Mouse (Mus musculus) liver, embryonic 15.5 days (tissue): ENCODE data around the gene Samd4b. TPM values are rescaled to one million over a fixed set of nuclear protein-coding genes. Genes with fewer than 3 reads are reported as not detected.
A peak's percentile ranks its signal among the peaks of the same experiment; 100 is the strongest.
"Not testable (repeated sequence)": the region's sequence is repeated elsewhere in the genome, so short reads cannot be mapped to it uniquely, and the experiment has no call there.

Experiments used
- ATAC-seq: fragments of 200-750 bp; cut with Nextera tagmentation; 2 replicates; pipeline ENCODE4 v1.8.0; 2017; ENCODE audit warnings: moderate number of reproducible peaks, mild to moderate bottlenecking, moderate library complexity; ENCODE audit not compliant: insufficient read depth
- H3K27ac ChIP-seq: fragments of 300-500 bp; sonication (generic); replicated peaks from 2 replicates; pipeline ENCODE4 v1.5.1; 2015; ENCODE audit warnings: mild to moderate bottlenecking, inconsistent platforms
- H3K27me3 ChIP-seq: fragments of 300-500 bp; sonication (generic); 2 replicates; pipeline ENCODE4 v1.6.1; 2015; ENCODE audit warnings: mild to moderate bottlenecking, inconsistent platforms
- H3K36me3 ChIP-seq: fragments of 300-500 bp; sonication (generic); replicated peaks from 2 replicates; pipeline ENCODE4 v1.6.1; 2015; ENCODE audit warnings: moderate library complexity, mild to moderate bottlenecking, inconsistent platforms
- H3K4me1 ChIP-seq: fragments of 300-500 bp; sonication (generic); replicated peaks from 2 replicates; pipeline ENCODE4 v1.6.1; 2015; ENCODE audit warnings: inconsistent platforms
- H3K4me2 ChIP-seq: fragments of 300-500 bp; sonication (generic); 2 replicates; pipeline ENCODE4 v1.6.1; 2015; ENCODE audit warnings: moderate library complexity, mild to moderate bottlenecking, inconsistent platforms
- H3K4me3 ChIP-seq: fragments of 300-500 bp; sonication (generic); replicated peaks from 2 replicates; pipeline ENCODE4 v1.5.1; 2015; ENCODE audit warnings: mild to moderate bottlenecking, inconsistent platforms
- H3K9ac ChIP-seq: fragments of 300-500 bp; sonication (generic); 2 replicates; pipeline ENCODE4 v1.6.1; 2015; ENCODE audit warnings: moderate library complexity, mild to moderate bottlenecking, inconsistent platforms
- H3K9me3 ChIP-seq: fragments of 300-500 bp; sonication (generic); replicated peaks from 2 replicates; pipeline ENCODE4 v1.6.1; 2016; ENCODE audit warnings: inconsistent platforms
- WGBS: fragments of 180-500 bp; shearing (Covaris S2); methylation state at CpG from one replicate; pipeline ENCODE4 v1.1.7; 2015; ENCODE audit warnings: mixed read lengths; ENCODE audit not compliant: insufficient replicate concordance; 5-methylcytosine and 5-hydroxymethylcytosine counted together
- polyA plus RNA-seq: library from polyadenylated mRNA; unstranded; fragments of >200 nt; fragmentation: Nextera tagmentation; extraction: Ambion mirVana; gene quantifications from 2 replicates; pipeline ENCODE4 v1.2.1, GENCODE M21; 2015

The Samd4b gene
- polyA plus RNA-seq, 1 experiment from 2014 or later: 5.6 TPM

DNA sequence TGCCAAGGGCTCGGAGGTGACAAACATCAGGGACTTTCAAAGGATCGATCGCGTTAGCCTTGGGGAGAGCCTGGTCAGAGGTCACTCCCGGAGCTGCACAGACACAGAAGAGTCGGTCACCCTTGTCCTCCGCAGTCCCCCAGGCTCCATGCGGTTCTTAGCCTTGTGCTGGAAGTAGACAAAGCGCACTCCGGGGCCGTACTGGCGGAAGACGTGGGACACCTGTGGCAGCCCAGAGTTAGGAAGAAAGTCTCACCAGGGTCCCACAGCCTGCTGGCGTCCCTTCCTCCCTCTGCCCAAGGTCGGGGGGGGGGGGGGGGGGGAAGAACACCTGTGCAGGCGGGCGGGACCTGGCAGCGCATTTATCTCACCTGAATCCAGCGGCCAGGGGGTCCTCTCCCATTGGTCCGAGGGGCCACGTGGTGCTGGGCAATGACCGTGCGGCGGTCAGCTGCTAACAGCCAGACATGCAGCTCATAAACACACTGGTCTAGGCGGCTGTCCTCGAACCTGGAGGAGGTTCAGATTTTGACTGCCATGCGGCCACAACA is 53.8 kb downstream of the Samd4b start:
- Histone ChIP-seq H3K9ac (no peak overlapping the region), H3K4me3 (no peak overlapping the region), H3K27me3 (peaks cover 61% of the 10 kb centered on the region)

DNA sequence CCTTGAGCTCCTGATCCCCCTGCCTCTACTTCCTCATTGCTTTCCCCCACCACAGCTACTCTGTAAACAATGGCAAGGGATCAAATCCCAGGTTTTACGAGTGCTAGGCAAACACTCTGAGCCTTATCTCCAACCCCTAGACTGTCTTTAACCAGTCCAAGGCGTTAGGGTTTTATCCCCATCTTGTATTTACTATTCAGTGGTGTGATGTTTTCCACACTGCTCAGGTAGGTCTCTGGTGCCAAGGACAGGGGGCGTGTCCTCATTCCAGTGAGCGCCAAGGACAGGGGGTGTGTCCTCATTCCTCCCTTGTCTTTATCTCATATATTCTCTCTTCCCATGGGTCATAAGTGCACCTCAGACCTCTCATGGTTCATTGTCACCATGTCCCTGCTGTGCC is 57.4 kb downstream of the Samd4b start, which contains the start of gene Sycn:
TSS of gene Sycn (plus strand) at position 360 of the 400 bp plus-strand sequence.
- Histone ChIP-seq H3K27me3 (peaks cover 29% of the 10 kb centered on the region), H3K4me1 (0 out of 2 replicates have a peak, but pooled peaks cover 6% of the 10 kb centered on the region), H3K4me3 (no peak within 1 kb of the TSS), H3K27ac (no peak within 1 kb of the TSS), H3K9me3 (no peaks in the 10 kb centered on the region), H3K4me2 (no peak within 1 kb of the TSS), H3K9ac (no peak within 1 kb of the TSS), H3K36me3 (no peaks in the 10 kb centered on the region)
- WGBS: 51% methylated on average over 4 of the region's 4 CpGs
- no peak for ATAC-seq

More for the DNA sequence above, 53.8 kb downstream of the Samd4b start:
- no peak overlapping the region for H3K27ac ChIP-seq
- peak overlapping the region; percentile 45 for H3K4me2 ChIP-seq
- H3K9me3 ChIP-seq: no peaks in the 10 kb centered on the region
- WGBS: 12% methylated on average over 26 of the region's 27 CpGs
- peaks cover 17% of the 10 kb centered on the region; the same call in 1 of the 2 replicates for H3K4me1 ChIP-seq
- ATAC-seq: no peak; the same call in 1 of the 2 replicates
- H3K36me3 ChIP-seq: no peaks in the 10 kb centered on the region

DNA sequence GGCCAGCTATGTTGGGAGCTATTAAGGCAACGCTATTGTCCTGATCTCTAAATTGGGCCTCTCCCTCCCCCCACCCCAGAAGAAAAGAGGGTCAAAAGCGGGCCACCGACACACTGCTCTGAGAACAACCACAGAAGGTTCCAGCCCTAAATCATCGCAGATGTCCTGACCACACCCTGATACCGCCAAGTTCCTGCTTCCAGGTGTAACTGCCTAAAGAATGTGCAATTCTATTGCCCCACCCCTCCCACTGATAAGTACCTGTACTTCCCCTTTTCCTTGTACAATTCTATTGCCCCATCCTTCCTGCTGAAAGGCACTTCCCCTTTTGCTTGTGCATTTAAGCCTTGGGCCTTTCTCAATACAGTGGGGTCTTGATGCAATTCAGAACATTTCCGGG is 59.1 kb downstream of the Samd4b start:
- H3K27ac ChIP-seq, H3K36me3 ChIP-seq, H3K4me1 ChIP-seq, H3K9me3 ChIP-seq, ATAC-seq, H3K4me2 ChIP-seq, H3K4me3 ChIP-seq, H3K9ac ChIP-seq: not testable (repeated sequence)
- 68% methylated on average over 6 of the region's 6 CpGs for WGBS
- H3K27me3 ChIP-seq: peaks cover 12% of the 10 kb centered on the region

DNA sequence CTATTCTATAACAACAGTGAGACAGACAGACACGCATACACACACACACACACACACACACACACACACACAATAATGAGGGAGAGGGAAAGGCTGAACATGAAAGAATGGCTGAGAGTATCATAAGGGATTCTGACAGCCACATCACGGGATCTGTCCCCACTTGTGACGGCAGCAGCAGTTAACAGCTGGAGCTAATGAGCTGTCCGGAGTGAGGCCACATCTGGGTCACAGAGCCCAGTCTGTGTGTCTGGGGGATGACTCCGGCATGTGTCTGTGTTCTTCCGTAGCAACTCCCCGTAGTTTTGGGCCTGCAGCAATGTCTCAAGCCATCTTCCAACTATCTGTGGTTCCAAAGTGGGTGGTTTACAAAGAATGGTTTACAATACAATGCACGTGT is 65.9 kb downstream of the Samd4b start:
- Histone ChIP-seq H3K4me2 (no peak overlapping the region), H3K9ac (no peak overlapping the region), H3K27ac (no peak overlapping the region), H3K36me3 (no peaks in the 10 kb centered on the region), H3K4me3 (no peak overlapping the region), H3K9me3 (no peaks in the 10 kb centered on the region), H3K4me1 (peaks cover 9% of the 10 kb centered on the region), H3K27me3 (no peaks in the 10 kb centered on the region)
- no peak for ATAC-seq
- WGBS: 70% methylated on average over 8 of the region's 8 CpGs

DNA sequence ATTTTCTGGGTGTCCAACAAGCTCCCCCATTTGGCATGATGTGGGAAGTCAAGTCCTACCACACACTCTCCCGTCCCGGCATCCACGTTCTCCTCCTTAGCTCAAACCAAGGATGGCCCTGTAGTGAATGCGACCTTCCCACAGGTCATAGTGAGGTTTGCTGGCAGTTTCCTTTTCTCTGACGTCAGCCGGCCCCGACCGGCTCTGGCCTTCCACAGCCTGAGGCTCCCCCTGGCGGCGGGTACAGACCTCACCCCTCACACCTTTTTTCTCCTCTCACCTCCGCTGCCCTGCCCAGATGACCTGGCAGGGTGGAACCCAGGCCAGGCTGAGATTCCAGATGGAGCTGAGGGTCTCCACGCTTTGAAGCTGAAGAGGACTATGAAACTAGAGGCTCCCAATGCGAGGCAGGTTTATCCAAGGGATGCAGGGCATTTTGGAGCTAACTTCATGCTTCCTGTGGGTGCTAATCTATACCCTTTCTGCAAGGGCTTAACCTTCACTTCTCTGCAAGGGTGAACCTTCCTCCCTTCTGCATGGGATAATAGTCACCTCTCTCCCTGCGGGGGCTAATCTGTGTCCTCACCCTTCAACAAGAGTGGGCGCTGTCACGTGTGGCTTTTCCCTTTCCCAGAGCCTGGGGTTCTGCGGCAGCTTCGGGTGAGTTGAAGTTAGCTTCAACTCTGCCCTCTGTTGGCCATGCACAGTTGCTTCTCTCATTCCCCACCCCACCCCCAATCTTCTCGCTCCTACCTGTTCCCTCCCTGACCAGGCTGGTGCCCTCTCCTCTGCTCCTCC is 69.8 kb downstream of the Samd4b start:
- Histone ChIP-seq H3K4me3 (no peak overlapping the region), H3K9ac (no peak overlapping the region), H3K4me2 (peak overlapping the region; percentile 34), H3K27ac (no peak overlapping the region), H3K9me3 (no peaks in the 10 kb centered on the region), H3K27me3 (no peaks in the 10 kb centered on the region), H3K36me3 (no peaks in the 10 kb centered on the region), H3K4me1 (peaks cover 9% of the 10 kb centered on the region)
- ATAC-seq: peak; percentile 54; the same call in 1 of the 2 replicates
- WGBS: 4% methylated on average over 19 of the region's 19 CpGs

DNA sequence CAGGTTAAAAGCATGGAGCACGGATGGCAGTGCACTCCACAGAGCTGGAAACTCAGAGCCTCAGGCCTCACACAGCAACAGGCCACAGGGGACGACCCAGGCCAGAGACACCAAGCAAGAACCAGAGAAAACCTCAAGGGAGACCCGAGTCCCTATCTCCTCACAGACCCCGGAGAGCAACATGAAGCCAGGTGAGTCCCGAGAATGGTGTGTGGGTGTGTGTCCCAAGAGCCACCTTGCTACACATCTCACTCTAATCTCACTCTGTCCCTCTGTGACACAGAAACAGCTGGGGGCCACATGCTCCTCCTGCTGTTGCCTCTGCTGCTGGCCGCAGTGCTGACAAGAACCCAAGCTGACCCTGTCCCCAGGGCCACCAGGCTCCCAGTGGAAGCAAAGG is 75.4 kb downstream of the Samd4b start, which contains the start of gene Ifnl3:
TSS of gene Ifnl3 (plus strand) at position 301 of the 400 bp plus-strand sequence.
- not testable (repeated sequence) for H3K4me1 ChIP-seq, H3K27ac ChIP-seq, H3K36me3 ChIP-seq, H3K27me3 ChIP-seq, H3K9me3 ChIP-seq, ATAC-seq, H3K4me3 ChIP-seq, H3K4me2 ChIP-seq, H3K9ac ChIP-seq
- 59% methylated on average over 5 of the region's 6 CpGs for WGBS

DNA sequence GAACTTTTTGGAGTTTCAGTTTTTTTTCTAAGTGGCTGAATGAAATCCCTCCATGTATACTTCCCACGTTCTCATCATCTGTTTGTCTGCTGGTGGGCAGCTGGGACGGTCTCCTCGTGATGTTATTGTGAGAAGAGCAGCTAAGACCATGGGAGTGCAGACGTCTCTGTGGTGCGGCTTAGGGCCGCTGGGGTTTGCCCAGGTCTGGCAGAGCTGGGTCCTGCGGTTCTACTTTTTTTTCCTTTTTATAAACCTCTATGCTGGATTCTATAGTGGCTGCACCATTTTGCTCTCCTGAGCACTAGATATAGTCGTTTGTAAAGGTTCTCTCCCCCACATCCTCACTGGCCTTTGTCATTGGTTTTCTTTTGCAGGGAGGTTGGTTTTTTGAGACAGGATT is 86.5 kb downstream of the Samd4b start:
- Histone ChIP-seq H3K9me3 (no peaks in the 10 kb centered on the region), H3K4me1 (no peaks in the 10 kb centered on the region), H3K27ac (no peak overlapping the region), H3K4me3 (no peak overlapping the region), H3K4me2 (no peak overlapping the region), H3K27me3 (no peaks in the 10 kb centered on the region), H3K9ac (no peak overlapping the region), H3K36me3 (no peaks in the 10 kb centered on the region)
- ATAC-seq: no peak
- WGBS: 60% methylated on average over 8 of the region's 8 CpGs

DNA sequence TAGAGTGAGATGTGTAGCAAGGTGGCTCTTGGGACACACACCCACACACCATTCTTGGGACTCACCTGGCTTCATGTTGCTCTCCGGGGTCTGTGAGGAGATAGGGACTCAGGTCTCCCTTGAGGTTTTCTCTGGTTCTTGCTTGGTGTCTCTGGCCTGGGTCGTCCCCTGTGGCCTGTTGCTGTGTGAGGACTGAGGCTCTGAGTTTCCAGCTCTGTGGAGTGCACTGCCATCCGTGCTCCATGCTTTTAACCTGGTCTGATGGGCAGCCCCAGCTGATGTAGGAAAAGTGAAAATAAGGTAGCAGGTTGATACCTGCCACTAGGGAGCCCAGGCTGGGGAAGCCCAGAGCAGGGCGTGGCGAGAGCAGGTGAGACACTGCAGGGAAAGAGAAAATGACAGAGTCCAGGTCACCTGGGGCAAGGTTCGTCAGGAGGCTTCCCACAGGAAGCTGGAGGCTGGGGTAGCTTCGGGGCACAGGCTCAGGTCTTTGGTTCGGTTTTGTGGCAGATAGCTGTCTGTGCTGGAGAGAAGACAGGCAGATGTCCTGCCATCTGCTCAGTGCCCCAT is 87.5 kb downstream of the Samd4b start, which contains the start of gene Ifnl2:
TSS of gene Ifnl2 (minus strand) at position 51 of the 570 bp plus-strand sequence.
- not testable (repeated sequence) for ATAC-seq, H3K9me3 ChIP-seq, H3K4me3 ChIP-seq, H3K27ac ChIP-seq, H3K9ac ChIP-seq, H3K4me2 ChIP-seq, H3K36me3 ChIP-seq, H3K27me3 ChIP-seq, H3K4me1 ChIP-seq
- WGBS: 32% methylated on average over 8 of the region's 8 CpGs

DNA sequence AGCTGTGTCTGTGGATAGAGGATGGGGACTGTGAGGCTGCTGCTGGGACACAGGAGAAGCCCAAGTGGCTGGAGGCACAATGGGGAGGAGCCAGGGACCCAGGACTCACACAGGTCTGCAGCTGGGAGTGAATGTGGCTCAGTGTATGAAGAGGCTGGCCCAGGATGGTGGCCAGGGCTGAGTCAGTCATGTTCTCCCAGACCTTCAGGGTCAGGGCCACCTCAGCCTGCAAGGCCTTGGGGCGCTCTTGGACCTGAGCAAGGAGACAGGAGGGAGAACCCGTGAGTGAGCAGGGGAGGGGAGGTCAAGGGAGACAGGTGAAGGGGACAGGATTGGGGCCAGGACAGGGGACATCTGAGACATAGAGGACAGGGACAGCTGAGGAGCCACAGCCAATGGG is 88.8 kb downstream of the Samd4b start:
- not testable (repeated sequence) for ATAC-seq, H3K36me3 ChIP-seq, H3K4me3 ChIP-seq, H3K27ac ChIP-seq, H3K4me2 ChIP-seq, H3K27me3 ChIP-seq, H3K9ac ChIP-seq, H3K9me3 ChIP-seq, H3K4me1 ChIP-seq
- 53% methylated on average over 2 of the region's 2 CpGs for WGBS

DNA sequence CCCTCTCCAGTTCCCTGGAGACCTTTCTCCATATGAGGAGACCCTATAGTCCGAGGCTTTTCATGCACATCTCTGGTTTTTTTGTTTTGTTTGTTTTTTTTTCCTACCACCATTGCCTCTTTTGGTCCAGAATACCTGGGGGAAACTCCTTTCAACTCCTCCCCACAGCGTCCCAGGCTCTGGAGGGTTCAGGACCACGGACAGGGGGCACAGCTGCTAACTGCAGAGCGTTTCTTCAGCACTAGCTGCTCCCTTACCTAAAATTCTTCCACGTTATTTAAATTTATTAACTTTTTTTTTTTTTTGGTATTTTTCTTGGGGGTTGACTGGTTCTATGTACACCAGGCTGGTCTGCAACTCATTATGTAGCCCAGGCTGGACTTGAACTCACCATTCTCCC is 92.4 kb downstream of the Samd4b start:
- Histone ChIP-seq H3K4me3 (no peak overlapping the region), H3K9ac (no peak overlapping the region), H3K27ac (no peak overlapping the region), H3K36me3 (no peaks in the 10 kb centered on the region), H3K4me1 (no peaks in the 10 kb centered on the region), H3K4me2 (no peak overlapping the region), H3K27me3 (no peaks in the 10 kb centered on the region; the same call in 1 of the 2 replicates), H3K9me3 (no peaks in the 10 kb centered on the region)
- 1% methylated on average over 5 of the region's 5 CpGs for WGBS
- ATAC-seq: no peak

DNA sequence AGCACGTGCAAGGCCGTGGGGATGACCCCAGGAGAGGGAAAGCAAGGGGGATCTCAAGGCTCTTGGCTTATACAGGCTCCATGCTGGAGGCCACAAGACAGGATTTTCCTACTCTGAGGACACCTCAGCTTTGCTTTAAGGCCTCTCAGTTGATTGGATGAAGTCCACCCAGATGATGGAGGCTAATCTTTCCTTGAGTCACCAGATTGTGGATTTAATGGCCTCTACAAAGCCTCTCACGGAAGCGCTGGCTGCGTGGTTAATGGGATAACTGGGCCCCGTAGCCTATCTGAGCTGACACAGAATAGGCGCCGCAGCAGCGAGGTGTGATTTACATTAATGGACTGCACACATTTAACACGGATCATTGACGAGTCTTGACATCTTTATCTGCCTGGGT is 102.5 kb downstream of the Samd4b start:
- ATAC-seq: no peak
- H3K4me1 ChIP-seq: no peaks in the 10 kb centered on the region; the same call in 1 of the 2 replicates
- no peak overlapping the region for H3K27ac ChIP-seq
- H3K9me3 ChIP-seq: no peaks in the 10 kb centered on the region
- H3K36me3 ChIP-seq: no peaks in the 10 kb centered on the region
- H3K9ac ChIP-seq: no peak overlapping the region
- H3K4me3 ChIP-seq: no peak overlapping the region
- no peak overlapping the region for H3K4me2 ChIP-seq
- 60% methylated on average over 11 of the region's 11 CpGs for WGBS
- no peaks in the 10 kb centered on the region for H3K27me3 ChIP-seq
